Mouse (Mus musculus) midbrain, embryonic 15.5 days (tissue): ENCODE measurements at regions not wholly inside any gene's neighbourhood (a gene's known extent, or its start where the extent isn't known, plus 50 kb on each side); places are given as distances from the start of the nearest gene placed in this dataset.

Source experiments
- ATAC-seq: fragments of 200-750 bp; cut with Nextera tagmentation; replicated peaks from 2 replicates; pipeline ENCODE4 v1.8.0; 2017; ENCODE audit warnings: moderate TSS enrichment
- H3K27ac ChIP-seq: fragments of 300-500 bp; sonication (generic); 2 replicates; pipeline ENCODE4 v1.5.1; 2015; ENCODE audit warnings: mild to moderate bottlenecking, inconsistent platforms
- H3K27me3 ChIP-seq: fragments of 300-500 bp; sonication (generic); replicated peaks from 2 replicates; pipeline ENCODE4 v1.6.1; 2015; ENCODE audit warnings: inconsistent platforms
- H3K36me3 ChIP-seq: fragments of 300-500 bp; sonication (generic); replicated peaks from 2 replicates; pipeline ENCODE4 v1.6.1; 2015; ENCODE audit warnings: inconsistent platforms
- H3K4me1 ChIP-seq: fragments of 300-500 bp; sonication (generic); 2 replicates; pipeline ENCODE4 v1.6.1; 2015; ENCODE audit warnings: inconsistent platforms
- H3K4me2 ChIP-seq: fragments of 300-500 bp; sonication (generic); 2 replicates; pipeline ENCODE4 v1.6.1; 2015; ENCODE audit warnings: inconsistent platforms, mild to moderate bottlenecking, moderate library complexity
- H3K4me3 ChIP-seq: fragments of 300-500 bp; sonication (generic); 2 replicates; pipeline ENCODE4 v1.5.1; 2015; ENCODE audit warnings: mild to moderate bottlenecking, inconsistent platforms
- H3K9ac ChIP-seq: fragments of 300-500 bp; sonication (generic); 2 replicates; pipeline ENCODE4 v1.6.1; 2015; ENCODE audit warnings: mild to moderate bottlenecking, inconsistent platforms
- H3K9me3 ChIP-seq: fragments of 300-500 bp; sonication (generic); 2 replicates; pipeline ENCODE4 v1.6.1; 2016; ENCODE audit warnings: inconsistent platforms
- WGBS: fragments of 180-500 bp; shearing (Covaris S2); methylation state at CpG from one replicate; pipeline ENCODE4 v1.1.7; 2015; ENCODE audit warnings: mixed read lengths; 5-methylcytosine and 5-hydroxymethylcytosine counted together

DNA sequence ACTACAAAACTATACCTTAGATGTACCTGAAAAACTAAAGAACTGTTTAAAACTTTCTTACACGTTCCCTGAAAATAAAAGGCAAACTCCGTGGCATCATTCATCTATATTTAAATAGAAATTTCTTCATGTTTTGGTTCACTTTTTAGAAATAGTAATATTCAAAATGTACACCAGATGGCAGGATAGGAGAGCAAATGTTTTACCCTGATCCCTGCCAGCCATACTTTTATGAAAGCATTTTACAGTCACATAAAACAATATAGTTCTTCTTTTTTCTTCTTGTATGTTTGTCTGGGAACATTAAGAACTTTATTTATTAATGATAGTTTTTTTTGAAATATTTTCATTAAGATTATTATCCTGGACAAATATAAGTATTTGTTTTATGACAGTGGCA, 68.5 kb downstream of the 4921530L21Rik start:
- no peaks in the 10 kb centered on the region for H3K36me3 ChIP-seq
- H3K9ac ChIP-seq = no peak overlapping the region
- H3K4me3 ChIP-seq = no peak overlapping the region
- H3K4me2 ChIP-seq = no peak overlapping the region
- H3K27me3 ChIP-seq = no peaks in the 10 kb centered on the region
- no peak for ATAC-seq
- H3K4me1 ChIP-seq = no peaks in the 10 kb centered on the region
- no peaks in the 10 kb centered on the region for H3K9me3 ChIP-seq
- 54% methylated on average over 2 of the region's 2 CpGs for WGBS
- no peak overlapping the region for H3K27ac ChIP-seq

GRCm38 (mm10) chr14:95956056-95956729, 75.1 kb downstream of the 4921530L21Rik start:
- no peak overlapping the region for H3K27ac ChIP-seq
- H3K4me2 ChIP-seq = no peak overlapping the region
- no peak overlapping the region for H3K9ac ChIP-seq
- no peaks in the 10 kb centered on the region for H3K36me3 ChIP-seq
- H3K4me3 ChIP-seq = no peak overlapping the region
- WGBS = 75% methylated on average over 7 of the region's 7 CpGs
- no peaks in the 10 kb centered on the region for H3K9me3 ChIP-seq
- H3K4me1 ChIP-seq = no peaks in the 10 kb centered on the region
- no peaks in the 10 kb centered on the region for H3K27me3 ChIP-seq
- ATAC-seq = no peak

- Histone ChIP-seq H3K36me3 (no peaks in the 10 kb centered on the region), H3K4me2 (no peak overlapping the region), H3K9me3 (no peaks in the 10 kb centered on the region), H3K4me1 (no peaks in the 10 kb centered on the region), H3K27me3 (no peaks in the 10 kb centered on the region), H3K27ac (no peak overlapping the region), H3K9ac (no peak overlapping the region), H3K4me3 (no peak overlapping the region)
- ATAC-seq = no peak; the same call in 1 of the 2 replicates
- WGBS = 60% methylated on average over 2 of the region's 2 CpGs
These were observed 103.0 kb downstream of the 4921530L21Rik start for GRCm38 (mm10) chr14:95984021-95984420.

- 0 out of 2 replicates have a peak overlapping the region, but pooled peaks have one; percentile 29 for H3K27ac ChIP-seq
- no peak overlapping the region for H3K9ac ChIP-seq
- no peaks in the 10 kb centered on the region for H3K36me3 ChIP-seq
- no peaks in the 10 kb centered on the region for H3K4me1 ChIP-seq
- peak; percentile 84; the same call in 1 of the 2 replicates for ATAC-seq
- WGBS = 43% methylated on average over 1 of the region's 1 CpGs
- no peaks in the 10 kb centered on the region for H3K27me3 ChIP-seq
- no peak overlapping the region for H3K4me2 ChIP-seq
- H3K9me3 ChIP-seq = no peaks in the 10 kb centered on the region
- H3K4me3 ChIP-seq = no peak overlapping the region
These were observed 117.3 kb downstream of the 4921530L21Rik start for GRCm38 (mm10) chr14:95998356-95998755.

GRCm38 (mm10) chr14:96021646-96022045, 140.6 kb downstream of the 4921530L21Rik start:
- Histone ChIP-seq H3K9me3 (no peaks in the 10 kb centered on the region), H3K9ac (no peak overlapping the region), H3K27ac (no peak overlapping the region), H3K36me3 (no peaks in the 10 kb centered on the region), H3K4me3 (no peak overlapping the region), H3K27me3 (no peaks in the 10 kb centered on the region), H3K4me1 (no peaks in the 10 kb centered on the region), H3K4me2 (no peak overlapping the region)
- 85% methylated on average over 2 of the region's 2 CpGs for WGBS
- no peak for ATAC-seq
